Mouse (Mus musculus): ENCODE results near the gene Clrn3.
"Not testable (repeated sequence)": the region's sequence is repeated elsewhere in the genome, so short reads cannot be mapped to it uniquely, and the experiment has no call there.

The Clrn3 gene

GRCm38 (mm10) chr7:135535908-135536307 lies 7.5 kb upstream of the Clrn3 start:
- no peak for DNase-seq (ENCODE audit: low spot score in 2 of 2)

GRCm38 (mm10) chr7:135534548-135535189 lies 6.2 kb upstream of the Clrn3 start:
- no peak for DNase-seq (ENCODE audit: low spot score in 2 of 2)

GRCm38 (mm10) chr7:135529068-135529467 lies 614 bp upstream of the Clrn3 start:
- no peak for DNase-seq (ENCODE audit: low spot score in 2 of 2)

GRCm38 (mm10) chr7:135527169-135527568 lies 1.3 kb downstream of the Clrn3 start:
- DNase-seq (ENCODE audit: low spot score in 2 of 2), result no peak

GRCm38 (mm10) chr7:135526574-135527152 lies 1.8 kb downstream of the Clrn3 start:
- no peak for DNase-seq (ENCODE audit: low spot score in 2 of 2)

- no peak for DNase-seq (ENCODE audit: low spot score in 2 of 2)
Observed at GRCm38 (mm10) chr7:135524424-135524967, 4.0 kb downstream of the Clrn3 start.

GRCm38 (mm10) chr7:135523981-135524380 lies 4.5 kb downstream of the Clrn3 start:
- no peak for DNase-seq (ENCODE audit: low spot score in 2 of 2)

- no peak for DNase-seq (ENCODE audit: low spot score in 2 of 2)
Observed at GRCm38 (mm10) chr7:135521755-135522512, 6.5 kb downstream of the Clrn3 start.

- no peak for DNase-seq (ENCODE audit: low spot score in 2 of 2)
Observed at GRCm38 (mm10) chr7:135520241-135520640, 8.2 kb downstream of the Clrn3 start.

- no peak for DNase-seq (ENCODE audit: low spot score in 2 of 2)
Observed at GRCm38 (mm10) chr7:135517191-135517590, 11.3 kb downstream of the Clrn3 start.

- no peak for DNase-seq (ENCODE audit: low spot score in 2 of 2)
Observed at GRCm38 (mm10) chr7:135511723-135512122, 16.7 kb downstream of the Clrn3 start.

GRCm38 (mm10) chr7:135510431-135510830 lies 18.0 kb downstream of the Clrn3 start:
- no peak for DNase-seq (ENCODE audit: low spot score in 2 of 2)

GRCm38 (mm10) chr7:135509272-135509671 lies 19.2 kb downstream of the Clrn3 start:
- DNase-seq (ENCODE audit: low spot score in 2 of 2), result no peak

- DNase-seq (ENCODE audit: low spot score in 2 of 2), result no peak
Observed at GRCm38 (mm10) chr7:135508602-135509001, 19.9 kb downstream of the Clrn3 start.

GRCm38 (mm10) chr7:135506506-135506905 lies 21.9 kb downstream of the Clrn3 start:
- not testable (repeated sequence) for DNase-seq (ENCODE audit: low spot score in 2 of 2)

GRCm38 (mm10) chr7:135499403-135499802 lies 29.1 kb downstream of the Clrn3 start:
- DNase-seq (ENCODE audit: low spot score in 2 of 2), result no peak

- no peak for DNase-seq (ENCODE audit: low spot score in 2 of 2)
Observed at GRCm38 (mm10) chr7:135498565-135499186, 29.8 kb downstream of the Clrn3 start.

- no peak for DNase-seq (ENCODE audit: low spot score in 2 of 2)
Observed at GRCm38 (mm10) chr7:135495303-135495702, 33.2 kb downstream of the Clrn3 start.

GRCm38 (mm10) chr7:135490500-135490886 lies 38.0 kb downstream of the Clrn3 start:
- no peak for DNase-seq (ENCODE audit: low spot score in 2 of 2)

GRCm38 (mm10) chr7:135489724-135490499 lies 38.5 kb downstream of the Clrn3 start:
- no peak for DNase-seq (ENCODE audit: low spot score in 2 of 2)

GRCm38 (mm10) chr7:135488214-135488810 lies 40.1 kb downstream of the Clrn3 start:
- no peak for DNase-seq (ENCODE audit: low spot score in 2 of 2)
